Mouse (Mus musculus): ENCODE measurements around the gene Acin1. TPM values are rescaled to one million over a fixed set of nuclear protein-coding genes. Genes with fewer than 3 reads are reported as not detected.

Gene Acin1
- polyA plus RNA-seq, 1 experiment from 2014 or later: 130 TPM

DNA sequence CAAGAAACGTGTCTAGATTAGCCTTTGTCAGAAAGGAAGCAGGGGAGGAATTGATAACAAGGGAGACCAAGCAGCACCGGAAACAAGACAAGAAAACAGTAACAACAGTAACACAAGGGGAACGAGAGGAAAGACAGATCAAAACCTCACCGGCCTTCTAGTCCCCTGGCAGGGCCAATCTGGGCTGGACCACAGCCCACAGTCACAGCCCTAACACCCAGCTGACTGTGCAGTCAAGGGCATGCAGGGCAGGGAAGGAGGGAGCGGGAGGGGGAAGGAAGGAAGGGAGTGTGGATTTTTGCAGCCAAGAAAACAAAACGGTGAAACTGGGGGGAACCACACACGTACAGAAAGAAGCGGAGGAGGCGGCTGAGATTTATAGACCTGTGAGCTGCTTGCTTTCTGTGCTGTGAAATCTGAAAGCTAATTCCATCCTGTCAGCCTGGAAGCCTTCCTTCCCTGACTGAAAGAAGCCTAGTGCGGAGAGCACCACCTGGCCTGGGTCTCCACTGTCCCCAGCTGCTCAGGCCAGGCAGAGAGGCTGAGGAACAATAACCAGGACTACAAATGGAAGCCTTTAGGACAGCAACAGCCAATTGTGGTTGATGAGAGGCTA lies 94.3 kb downstream of the Acin1 start:
- DNase-seq (ENCODE audit: low spot score): no peak

More for the DNA sequence above, 94.3 kb downstream of the Acin1 start:
- Histone ChIP-seq H3K36me3 (peaks cover 38% of the 10 kb centered on the region), H3K27me3 (ENCODE audit: insufficient read depth, poor library complexity, severe bottlenecking) (no peaks in the 10 kb centered on the region), H3K4me3 (no peak overlapping the region), H3K9me3 (no peaks in the 10 kb centered on the region), H3K27ac (peak overlapping the region; percentile 37; the same call in 1 of the 2 replicates), H3K4me1 (replicated peaks) (0 out of 2 replicates have a peak, but pooled peaks cover 5% of the 10 kb centered on the region)
- 79% methylated on average over 10 of the region's 10 CpGs for WGBS

MicroRNAs within 50 kb of the gene (microRNA counts, 519-probe panel; counts per million panel counts)
- 1,255 counts per million, percentile 77 among the panel's probes with 10 or more counts for microRNA mmu-miR-686

Other genes starting within 250 kb of the Acin1 start
- 30.9 and 32.4 TPM in 2 replicates for gene Lrp10, start 222.8 kb downstream of the Acin1 start, polyA plus RNA-seq (2016; fragmentation: Nextera tagmentation; extraction: Ambion mirVana)
- gene Rem2, start 210.8 kb downstream of the Acin1 start, polyA plus RNA-seq (2016; fragmentation: Nextera tagmentation; extraction: Ambion mirVana): 20.8 and 40.2 TPM in 2 replicates
- 133 and 145 TPM in 2 replicates for gene Prmt5, start 169.4 kb downstream of the Acin1 start, polyA plus RNA-seq (2016; fragmentation: Nextera tagmentation; extraction: Ambion mirVana)
- 47.5 and 55.0 TPM in 2 replicates for gene Haus4, start 132.3 kb downstream of the Acin1 start, polyA plus RNA-seq (2016; fragmentation: Nextera tagmentation; extraction: Ambion mirVana)
- 66.2 and 81.3 TPM in 2 replicates for gene Ajuba, start 109.4 kb downstream of the Acin1 start, polyA plus RNA-seq (2016; fragmentation: Nextera tagmentation; extraction: Ambion mirVana)
- gene 4931414P19Rik, start 80.9 kb downstream of the Acin1 start, polyA plus RNA-seq (2016; fragmentation: Nextera tagmentation; extraction: Ambion mirVana): 8.3 and 9.5 TPM in 2 replicates
- 500 and 517 TPM in 2 replicates for gene Psmb5, start 68.9 kb downstream of the Acin1 start, polyA plus RNA-seq (2016; fragmentation: Nextera tagmentation; extraction: Ambion mirVana)
- 0.04 and 0.16 TPM in 2 replicates for gene Psmb11, start 65.5 kb downstream of the Acin1 start, polyA plus RNA-seq (2016; fragmentation: Nextera tagmentation; extraction: Ambion mirVana)
- not detected in 2 replicates for gene Gm17606, start 46.0 kb downstream of the Acin1 start, polyA plus RNA-seq (2016; fragmentation: Nextera tagmentation; extraction: Ambion mirVana)
- gene Cdh24, start 45.6 kb downstream of the Acin1 start, polyA plus RNA-seq (2016; fragmentation: Nextera tagmentation; extraction: Ambion mirVana): 4.5 and 7.1 TPM in 2 replicates
- 108 and 116 TPM in 2 replicates for gene 1700123O20Rik, start 715 bp downstream of the Acin1 start, polyA plus RNA-seq (2016; fragmentation: Nextera tagmentation; extraction: Ambion mirVana)
- gene Gm29776, start 11.9 kb upstream of the Acin1 start, polyA plus RNA-seq (2016; fragmentation: Nextera tagmentation; extraction: Ambion mirVana): 0.14 TPM in 2 replicates
- gene Cebpe, start 25.2 kb upstream of the Acin1 start, polyA plus RNA-seq (2016; fragmentation: Nextera tagmentation; extraction: Ambion mirVana): not detected in 2 replicates
- gene Slc7a8, start 95.0 kb upstream of the Acin1 start, polyA plus RNA-seq (2016; fragmentation: Nextera tagmentation; extraction: Ambion mirVana): 1.8 and 3.5 TPM in 2 replicates
- not detected in 2 replicates for gene Rnf212b, start 127.2 kb upstream of the Acin1 start, polyA plus RNA-seq (2016; fragmentation: Nextera tagmentation; extraction: Ambion mirVana)
- 19.7 and 22.7 TPM in 2 replicates for gene Homez, start 184.0 kb upstream of the Acin1 start, polyA plus RNA-seq (2016; fragmentation: Nextera tagmentation; extraction: Ambion mirVana)
- gene Ppp1r3e, start 190.6 kb upstream of the Acin1 start, polyA plus RNA-seq (2016; fragmentation: Nextera tagmentation; extraction: Ambion mirVana): 0.38 and 0.44 TPM in 2 replicates
- gene Bcl2l2, start 196.4 kb upstream of the Acin1 start, polyA plus RNA-seq (2016; fragmentation: Nextera tagmentation; extraction: Ambion mirVana): 2.2 and 3.0 TPM in 2 replicates
- gene Gm20521, start 196.5 kb upstream of the Acin1 start, polyA plus RNA-seq (2016; fragmentation: Nextera tagmentation; extraction: Ambion mirVana): 0.29 TPM in 1 of 2 replicates, not detected in the other
- gene Pabpn1, start 205.6 kb upstream of the Acin1 start, polyA plus RNA-seq (2016; fragmentation: Nextera tagmentation; extraction: Ambion mirVana): 160 TPM in 2 replicates
- gene Slc22a17, start 226.2 kb upstream of the Acin1 start, polyA plus RNA-seq (2016; fragmentation: Nextera tagmentation; extraction: Ambion mirVana): 45.2 and 62.5 TPM in 2 replicates
- 36.5 and 40.0 TPM in 2 replicates for gene Efs, start 239.2 kb upstream of the Acin1 start, polyA plus RNA-seq (2016; fragmentation: Nextera tagmentation; extraction: Ambion mirVana)
- 0.24 TPM in 1 of 2 replicates, not detected in the other for gene Il25, start 245.8 kb upstream of the Acin1 start, polyA plus RNA-seq (2016; fragmentation: Nextera tagmentation; extraction: Ambion mirVana)
- gene Cmtm5, start 249.3 kb upstream of the Acin1 start, polyA plus RNA-seq (2016; fragmentation: Nextera tagmentation; extraction: Ambion mirVana): 0.78 and 2.9 TPM in 2 replicates

All from hindbrain, embryonic 10.5 days (tissue).